Mouse (Mus musculus) adrenal gland, adult 8-10 months (tissue): ENCODE data around the gene Rims1. TPM values are rescaled to one million over a fixed set of nuclear protein-coding genes. Genes with fewer than 3 reads are reported as not detected.

Source experiments
- DNase-seq: peaks from one replicate; pipeline ENCODE4 v3.0.0; 2022
- total RNA-seq, 4 experiments: library from RNA; stranded (reverse); gene quantifications; 2 replicates each; pipeline ENCODE4 v1.2.4; 2022

Gene Rims1
- total RNA-seq, 4 experiments from 2014 or later: 0.35 to 1.0 (median 0.87) TPM

- no peak for DNase-seq
Observed at GRCm38 (mm10) chr1:22694514-22694913, 111.3 kb downstream of the Rims1 start.

- DNase-seq: no peak
Observed at GRCm38 (mm10) chr1:22683455-22683854, 122.3 kb downstream of the Rims1 start.

- DNase-seq: no peak
Observed at GRCm38 (mm10) chr1:22664196-22664595, 141.6 kb downstream of the Rims1 start.

GRCm38 (mm10) chr1:22661825-22662224 is 144.0 kb downstream of the Rims1 start:
- DNase-seq: no peak

- no peak for DNase-seq
Observed at GRCm38 (mm10) chr1:22655983-22656382, 149.8 kb downstream of the Rims1 start.

GRCm38 (mm10) chr1:22654903-22655302 is 150.9 kb downstream of the Rims1 start:
- no peak for DNase-seq

- DNase-seq: no peak
Observed at GRCm38 (mm10) chr1:22650588-22650987, 155.2 kb downstream of the Rims1 start.

- no peak for DNase-seq
Observed at GRCm38 (mm10) chr1:22649432-22649831, 156.4 kb downstream of the Rims1 start.

GRCm38 (mm10) chr1:22645257-22645656 is 160.5 kb downstream of the Rims1 start:
- no peak for DNase-seq

- no peak for DNase-seq
Observed at GRCm38 (mm10) chr1:22640568-22640967, 165.2 kb downstream of the Rims1 start.

GRCm38 (mm10) chr1:22639702-22640101 is 166.1 kb downstream of the Rims1 start:
- DNase-seq: no peak

GRCm38 (mm10) chr1:22633871-22634270 is 171.9 kb downstream of the Rims1 start:
- DNase-seq: no peak

GRCm38 (mm10) chr1:22632551-22632950 is 173.2 kb downstream of the Rims1 start:
- DNase-seq: no peak

GRCm38 (mm10) chr1:22631991-22632390 is 173.8 kb downstream of the Rims1 start:
- DNase-seq: no peak

GRCm38 (mm10) chr1:22629011-22629410 is 176.8 kb downstream of the Rims1 start:
- no peak for DNase-seq

GRCm38 (mm10) chr1:22627013-22627412 is 178.8 kb downstream of the Rims1 start:
- DNase-seq: no peak

GRCm38 (mm10) chr1:22626295-22626694 is 179.5 kb downstream of the Rims1 start:
- no peak for DNase-seq

GRCm38 (mm10) chr1:22620827-22621226 is 185.0 kb downstream of the Rims1 start:
- DNase-seq: no peak

GRCm38 (mm10) chr1:22615601-22616000 is 190.2 kb downstream of the Rims1 start:
- no peak for DNase-seq

- DNase-seq: no peak
Observed at GRCm38 (mm10) chr1:22613609-22614008, 192.2 kb downstream of the Rims1 start.

- DNase-seq: no peak
Observed at GRCm38 (mm10) chr1:22604329-22605044, 201.3 kb downstream of the Rims1 start.

GRCm38 (mm10) chr1:22596197-22596596 is 209.6 kb downstream of the Rims1 start:
- DNase-seq: no peak

GRCm38 (mm10) chr1:22594841-22595240 is 211.0 kb downstream of the Rims1 start:
- no peak for DNase-seq

- no peak for DNase-seq
Observed at GRCm38 (mm10) chr1:22587859-22588383, 217.9 kb downstream of the Rims1 start.
